Mouse (Mus musculus) hindbrain, postnatal 0 days (tissue): Measurements from ENCODE around the gene Gm20388. TPM values are rescaled to one million over a fixed set of nuclear protein-coding genes. Genes with fewer than 3 reads are reported as not detected.

ENCODE experiments used
- ATAC-seq: fragments of 200-750 bp; cut with Nextera tagmentation; 2 replicates; pipeline ENCODE4 v1.8.0; 2017; ENCODE audit warnings: mild to moderate bottlenecking, moderate TSS enrichment, moderate library complexity
- DNase-seq: peaks from one replicate; pipeline ENCODE4 v3.0.0-alpha.2; 2015; ENCODE audit warnings: low spot score
- H3K27ac ChIP-seq: fragments of 300-500 bp; sonication (generic); 2 replicates; pipeline ENCODE4 v1.5.1; 2014; ENCODE audit warnings: mild to moderate bottlenecking
- H3K27me3 ChIP-seq: fragments of 300-500 bp; sonication (generic); 2 replicates; pipeline ENCODE4 v1.6.1; 2014; ENCODE audit warnings: low read length, mixed read lengths; ENCODE audit not compliant: insufficient read depth
- H3K36me3 ChIP-seq: fragments of 300-500 bp; sonication (generic); 2 replicates; pipeline ENCODE4 v1.6.1; 2014; ENCODE audit warnings: low read length, mixed read lengths; ENCODE audit not compliant: insufficient read depth
- H3K4me1 ChIP-seq: fragments of 300-500 bp; sonication (generic); 2 replicates; pipeline ENCODE4 v1.6.1; 2014; ENCODE audit warnings: antibody characterized with exemption, low read length, mixed read lengths; ENCODE audit not compliant: insufficient read depth
- H3K4me2 ChIP-seq: fragments of 300-500 bp; sonication (generic); 2 replicates; pipeline ENCODE4 v1.6.1; 2014; ENCODE audit warnings: low read depth, mild to moderate bottlenecking, low read length, moderate library complexity, mixed read lengths
- H3K4me3 ChIP-seq: fragments of 300-500 bp; sonication (generic); 2 replicates; pipeline ENCODE4 v1.5.1; 2014; ENCODE audit warnings: low read length
- H3K9ac ChIP-seq: fragments of 300-500 bp; sonication (generic); replicated peaks from 2 replicates; pipeline ENCODE4 v1.6.1; 2014; ENCODE audit warnings: mild to moderate bottlenecking, low read length, moderate library complexity, mixed read lengths
- H3K9me3 ChIP-seq: fragments of 300-500 bp; sonication (generic); 2 replicates; pipeline ENCODE4 v1.6.1; 2016; ENCODE audit warnings: low read length, mixed read lengths
- CTCF ChIP-seq: IDR thresholded peaks from 2 replicates; pipeline ENCODE4 v1.5.1; 2016; ENCODE audit warnings: antibody characterized with exemption, control low read depth, low read depth
- WGBS: fragments of 180-500 bp; shearing (Covaris S2); extraction: QIAGEN DNeasy Blood & Tissue Kit; methylation state at CpG from one replicate; pipeline ENCODE4 v1.1.7; 2014; 5-methylcytosine and 5-hydroxymethylcytosine counted together
- polyA plus RNA-seq: library from polyadenylated mRNA; unstranded; fragments of >200 nt; fragmentation: Nextera tagmentation; extraction: Ambion mirVana; gene quantifications from 2 replicates; pipeline ENCODE4 v1.2.1, GENCODE M21; 2015
- total RNA-seq: library from RNA; depleted of rRNA; stranded (reverse); fragments of >200 nt; gene quantifications from 2 replicates; pipeline ENCODE4 v1.2.3, GENCODE M21; 2014

Gm20388 gene
- total and polyA plus RNA-seq, 2 experiments from 2014 or later: 71.3 TPM; not detected in 1

- Histone ChIP-seq H3K4me2 (no peak overlapping the region), H3K4me3 (no peak overlapping the region), H3K27me3 (no peaks in the 10 kb centered on the region), H3K9me3 (no peaks in the 10 kb centered on the region), H3K36me3 (peaks cover 21% of the 10 kb centered on the region), H3K9ac (no peak overlapping the region), H3K27ac (0 out of 2 replicates have a peak overlapping the region, but pooled peaks have one; percentile 4), H3K4me1 (peaks cover 12% of the 10 kb centered on the region)
- DNase-seq (peak; percentile 43), ATAC-seq (no peak)
- 67% methylated on average over 17 of the region's 17 CpGs for WGBS
- TF ChIP-seq CTCF: peak; percentile 42; the same call in 1 of the 2 replicates
These were observed 2060.9 kb downstream of the Gm20388 start for GRCm38 (mm10) chr8:121971488-121972058.

- WGBS: 95% methylated on average over 28 of the region's 28 CpGs
- no peak for TF ChIP-seq CTCF
- Histone ChIP-seq H3K9ac (no peak overlapping the region), H3K9me3 (no peaks in the 10 kb centered on the region), H3K36me3 (peaks cover 31% of the 10 kb centered on the region), H3K27me3 (no peaks in the 10 kb centered on the region), H3K27ac (no peak overlapping the region), H3K4me3 (no peak overlapping the region), H3K4me1 (no peaks in the 10 kb centered on the region), H3K4me2 (no peak overlapping the region)
- no peak for DNase-seq
- ATAC-seq: no peak
These were observed 2063.3 kb downstream of the Gm20388 start for GRCm38 (mm10) chr8:121973906-121974305.

- H3K36me3 ChIP-seq: peaks cover 38% of the 10 kb centered on the region
These were observed 2067.4 kb downstream of the Gm20388 start for GRCm38 (mm10) chr8:121977819-121978590.

GRCm38 (mm10) chr8:121978670-121979069 lies 2068.0 kb downstream of the Gm20388 start:
- Histone ChIP-seq H3K27ac (no peak overlapping the region), H3K9me3 (no peaks in the 10 kb centered on the region), H3K36me3 (peaks cover 38% of the 10 kb centered on the region), H3K4me3 (no peak overlapping the region), H3K9ac (no peak overlapping the region), H3K4me2 (no peak overlapping the region), H3K27me3 (no peaks in the 10 kb centered on the region), H3K4me1 (peaks cover 2% of the 10 kb centered on the region; the same call in 1 of the 2 replicates)
- 97% methylated on average over 13 of the region's 13 CpGs for WGBS
- DNase-seq (no peak), ATAC-seq (no peak)
- TF ChIP-seq CTCF: no peak

More at GRCm38 (mm10) chr8:121977819-121978590, 2067.4 kb downstream of the Gm20388 start:
- Histone ChIP-seq H3K27me3 (no peaks in the 10 kb centered on the region), H3K4me1 (peaks cover 2% of the 10 kb centered on the region; the same call in 1 of the 2 replicates), H3K9ac (no peak overlapping the region), H3K4me2 (no peak overlapping the region), H3K27ac (no peak overlapping the region), H3K4me3 (no peak overlapping the region), H3K9me3 (no peaks in the 10 kb centered on the region)
- ATAC-seq (peak; percentile 65), DNase-seq (peak; percentile 91)
- peak; percentile 89 for TF ChIP-seq CTCF
- 57% methylated on average over 8 of the region's 8 CpGs for WGBS

GRCm38 (mm10) chr8:121980792-121981519 lies 2070.3 kb downstream of the Gm20388 start:
- H3K4me1 ChIP-seq: peaks cover 2% of the 10 kb centered on the region; the same call in 1 of the 2 replicates
- no peak overlapping the region for H3K9ac ChIP-seq
- H3K4me3 ChIP-seq: no peak overlapping the region
- TF ChIP-seq CTCF: no peak
- no peaks in the 10 kb centered on the region for H3K9me3 ChIP-seq
- no peaks in the 10 kb centered on the region for H3K27me3 ChIP-seq
- peaks cover 23% of the 10 kb centered on the region for H3K36me3 ChIP-seq
- no peak overlapping the region for H3K27ac ChIP-seq
- DNase-seq (no peak), ATAC-seq (no peak)
- 79% methylated on average over 11 of the region's 11 CpGs for WGBS
- H3K4me2 ChIP-seq: no peak overlapping the region

GRCm38 (mm10) chr8:121981520-121981895 lies 2070.9 kb downstream of the Gm20388 start:
- ATAC-seq (no peak), DNase-seq (peak; percentile 41)
- Histone ChIP-seq H3K27ac (no peak overlapping the region), H3K4me1 (peaks cover 2% of the 10 kb centered on the region; the same call in 1 of the 2 replicates), H3K9me3 (no peaks in the 10 kb centered on the region), H3K27me3 (no peaks in the 10 kb centered on the region), H3K4me2 (no peak overlapping the region), H3K4me3 (no peak overlapping the region), H3K9ac (no peak overlapping the region), H3K36me3 (peaks cover 17% of the 10 kb centered on the region)
- TF ChIP-seq CTCF: peak; percentile 4; the same call in 1 of the 2 replicates
- 32% methylated on average over 7 of the region's 7 CpGs for WGBS
